Mouse (Mus musculus): Measurements from ENCODE around the gene Nprl2. TPM values are rescaled to one million over a fixed set of nuclear protein-coding genes. Genes with fewer than 3 reads are reported as not detected.

Gene Nprl2
- 76.2 and 82.2 TPM in 2 replicates for polyA plus RNA-seq (2015; fragmentation: Nextera tagmentation; extraction: Ambion mirVana)

DNA sequence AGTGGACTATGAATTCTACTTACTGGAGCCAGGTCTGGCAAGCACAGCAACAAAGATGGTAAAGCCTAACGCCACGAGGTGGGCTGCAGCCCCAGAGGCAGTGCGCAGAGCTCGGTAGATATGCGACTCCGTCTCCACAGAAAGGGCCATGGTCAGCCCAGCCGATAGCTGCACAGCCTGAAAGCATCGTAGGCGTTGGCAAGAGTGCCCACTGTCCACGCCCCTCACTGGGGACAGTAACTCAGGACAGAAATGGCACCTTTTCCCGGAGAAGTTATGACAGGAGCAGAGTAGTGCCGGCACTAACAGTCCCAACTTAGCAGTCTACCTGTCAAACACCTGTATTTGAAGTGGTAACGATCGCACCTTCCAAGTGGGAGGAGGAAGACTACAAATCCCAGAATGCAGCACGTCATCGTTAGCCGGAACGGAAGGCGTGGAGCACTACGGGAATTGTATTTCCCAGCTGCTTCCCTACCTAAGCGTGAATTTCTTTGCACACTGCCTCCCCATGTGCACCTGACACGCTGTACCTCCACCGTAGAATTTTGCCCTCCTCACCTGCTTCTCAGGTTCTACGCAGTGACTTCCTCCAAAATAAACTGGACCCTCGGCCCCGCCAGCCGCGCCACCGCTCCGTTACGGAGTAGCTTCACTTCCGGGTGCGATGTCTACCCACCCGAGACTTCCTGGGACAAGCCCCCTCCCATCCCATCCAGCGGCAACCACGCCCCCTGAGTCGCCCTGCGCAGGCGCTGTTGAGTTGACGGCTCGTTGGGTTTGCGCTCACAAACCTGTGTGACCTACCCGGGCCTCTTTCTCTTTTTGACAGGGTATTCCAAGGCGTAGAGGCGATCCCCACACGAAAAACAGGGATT lies at the start of gene Nprl2, which contains the start of gene Cyb561d2:
Gene Nprl2, plus strand, starts transcription at position 753 of the 878 bp plus-strand sequence.
Gene Cyb561d2, minus strand, starts transcription at position 720 of the 878 bp plus-strand sequence.
- H3K27me3 ChIP-seq (ENCODE audit: control insufficient read depth, insufficient read depth, low read depth, low read length), result no peaks in the 10 kb centered on the region
- under 1% methylated on average over 46 of the region's 46 CpGs for WGBS
- H3K4me3 ChIP-seq (ENCODE audit: low read depth, low read length), result peak within 1 kb of the TSS; percentile 69
- peak within 1 kb of the TSS; percentile 74 for H3K9ac ChIP-seq (ENCODE audit: low read depth, low read length)
- peaks cover 33% of the 10 kb centered on the region for H3K4me1 ChIP-seq (ENCODE audit: control insufficient read depth, insufficient read depth, low read length)
- H3K36me3 ChIP-seq (ENCODE audit: control insufficient read depth, insufficient read depth, low read length), result peaks cover 34% of the 10 kb centered on the region
- no peaks in the 10 kb centered on the region for H3K9me3 ChIP-seq (replicated peaks; ENCODE audit: control insufficient read depth, low read length, poor library complexity, severe bottlenecking)
- peak; percentile 84 for ATAC-seq
- peak within 1 kb of the TSS; percentile 97 for H3K4me2 ChIP-seq (ENCODE audit: low read length)
- H3K27ac ChIP-seq (ENCODE audit: low read length), result peak within 1 kb of the TSS; percentile 73

DNA sequence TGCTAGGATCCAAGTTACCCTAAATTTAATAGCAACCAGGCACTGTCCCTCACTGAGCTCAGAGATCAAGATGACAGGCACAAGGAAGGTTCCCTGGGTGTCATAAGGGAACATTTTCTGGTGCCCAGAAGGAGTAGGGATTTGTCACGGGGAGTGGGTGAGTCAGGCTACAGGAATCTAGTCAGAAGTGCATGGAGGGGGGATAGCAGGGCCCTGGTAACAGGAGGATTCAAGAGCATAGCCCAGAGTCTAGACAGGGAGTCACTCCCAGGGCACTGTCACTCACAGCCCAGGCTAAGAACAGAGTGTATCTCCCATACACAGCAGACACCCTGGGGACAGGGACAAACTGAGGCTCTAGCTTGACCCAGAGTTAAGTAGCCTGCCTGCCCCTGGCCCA lies 48.5 kb upstream of the Nprl2 start:
- Histone ChIP-seq H3K36me3 (ENCODE audit: control insufficient read depth, insufficient read depth, low read length) (0 out of 2 replicates have a peak, but pooled peaks cover 2% of the 10 kb centered on the region), H3K27ac (ENCODE audit: low read length) (no peak overlapping the region), H3K9ac (ENCODE audit: low read depth, low read length) (no peak overlapping the region), H3K4me1 (ENCODE audit: control insufficient read depth, insufficient read depth, low read length) (peaks cover 13% of the 10 kb centered on the region), H3K4me3 (ENCODE audit: low read depth, low read length) (no peak overlapping the region), H3K9me3 (replicated peaks; ENCODE audit: control insufficient read depth, low read length, poor library complexity, severe bottlenecking) (no peaks in the 10 kb centered on the region), H3K27me3 (ENCODE audit: control insufficient read depth, insufficient read depth, low read depth, low read length) (no peaks in the 10 kb centered on the region), H3K4me2 (ENCODE audit: low read length) (no peak overlapping the region)
- ATAC-seq, result no peak
- WGBS, result 52% methylated on average over 1 of the region's 1 CpGs

DNA sequence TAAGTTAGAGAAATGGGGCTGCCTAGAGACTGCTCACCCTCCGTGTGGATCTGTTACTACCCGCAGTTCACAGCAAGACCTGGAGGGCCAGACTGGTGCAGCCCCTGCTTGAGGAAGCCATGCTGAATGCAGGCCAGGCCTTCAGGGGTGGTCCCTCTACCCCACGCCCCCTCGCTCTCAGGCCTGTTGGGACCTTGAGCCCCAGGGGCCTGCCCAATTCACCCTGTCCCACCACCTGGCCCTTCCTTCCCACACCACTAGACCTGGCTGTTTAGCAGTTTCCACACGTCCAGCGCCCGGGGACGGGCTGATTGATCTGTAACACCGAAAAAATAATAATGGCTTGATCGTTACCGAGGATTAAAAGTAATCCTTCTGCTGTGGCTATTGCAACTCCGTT lies 47.8 kb upstream of the Nprl2 start:
- Histone ChIP-seq H3K4me2 (ENCODE audit: low read length) (no peak overlapping the region), H3K4me1 (ENCODE audit: control insufficient read depth, insufficient read depth, low read length) (peaks cover 13% of the 10 kb centered on the region), H3K36me3 (ENCODE audit: control insufficient read depth, insufficient read depth, low read length) (0 out of 2 replicates have a peak, but pooled peaks cover 4% of the 10 kb centered on the region), H3K4me3 (ENCODE audit: low read depth, low read length) (no peak overlapping the region), H3K9me3 (replicated peaks; ENCODE audit: control insufficient read depth, low read length, poor library complexity, severe bottlenecking) (no peaks in the 10 kb centered on the region), H3K27me3 (ENCODE audit: control insufficient read depth, insufficient read depth, low read depth, low read length) (no peaks in the 10 kb centered on the region), H3K27ac (ENCODE audit: low read length) (no peak overlapping the region), H3K9ac (ENCODE audit: low read depth, low read length) (no peak overlapping the region)
- 34% methylated on average over 12 of the region's 12 CpGs for WGBS
- no peak for ATAC-seq

DNA sequence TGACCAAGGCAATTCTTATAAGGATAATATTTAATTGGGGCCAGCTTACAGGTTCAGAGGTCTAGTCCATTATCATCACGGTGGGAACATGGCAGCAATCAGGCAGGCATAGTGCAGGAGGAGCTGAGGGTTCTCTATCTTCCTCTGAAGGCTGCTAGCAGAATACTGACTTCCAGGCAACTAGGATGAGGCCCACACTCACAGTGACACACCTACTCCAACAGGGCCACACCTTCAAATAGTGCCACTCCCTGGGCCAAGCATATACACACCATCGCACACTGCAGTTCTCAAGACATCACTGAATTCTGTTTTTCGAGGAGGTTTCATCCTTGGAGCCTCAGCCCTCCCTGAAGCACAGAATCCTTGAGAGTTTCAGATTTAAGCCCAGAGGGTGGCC lies 45.7 kb upstream of the Nprl2 start:
- no peak overlapping the region for H3K9ac ChIP-seq (ENCODE audit: low read depth, low read length)
- no peaks in the 10 kb centered on the region for H3K9me3 ChIP-seq (replicated peaks; ENCODE audit: control insufficient read depth, low read length, poor library complexity, severe bottlenecking)
- no peak overlapping the region for H3K4me2 ChIP-seq (ENCODE audit: low read length)
- WGBS, result 91% methylated on average over 3 of the region's 3 CpGs
- H3K27me3 ChIP-seq (ENCODE audit: control insufficient read depth, insufficient read depth, low read depth, low read length), result no peaks in the 10 kb centered on the region
- ATAC-seq, result no peak
- peaks cover 13% of the 10 kb centered on the region for H3K4me1 ChIP-seq (ENCODE audit: control insufficient read depth, insufficient read depth, low read length)
- H3K4me3 ChIP-seq (ENCODE audit: low read depth, low read length), result no peak overlapping the region
- no peak overlapping the region for H3K27ac ChIP-seq (ENCODE audit: low read length)
- 0 out of 2 replicates have a peak, but pooled peaks cover 4% of the 10 kb centered on the region for H3K36me3 ChIP-seq (ENCODE audit: control insufficient read depth, insufficient read depth, low read length)

DNA sequence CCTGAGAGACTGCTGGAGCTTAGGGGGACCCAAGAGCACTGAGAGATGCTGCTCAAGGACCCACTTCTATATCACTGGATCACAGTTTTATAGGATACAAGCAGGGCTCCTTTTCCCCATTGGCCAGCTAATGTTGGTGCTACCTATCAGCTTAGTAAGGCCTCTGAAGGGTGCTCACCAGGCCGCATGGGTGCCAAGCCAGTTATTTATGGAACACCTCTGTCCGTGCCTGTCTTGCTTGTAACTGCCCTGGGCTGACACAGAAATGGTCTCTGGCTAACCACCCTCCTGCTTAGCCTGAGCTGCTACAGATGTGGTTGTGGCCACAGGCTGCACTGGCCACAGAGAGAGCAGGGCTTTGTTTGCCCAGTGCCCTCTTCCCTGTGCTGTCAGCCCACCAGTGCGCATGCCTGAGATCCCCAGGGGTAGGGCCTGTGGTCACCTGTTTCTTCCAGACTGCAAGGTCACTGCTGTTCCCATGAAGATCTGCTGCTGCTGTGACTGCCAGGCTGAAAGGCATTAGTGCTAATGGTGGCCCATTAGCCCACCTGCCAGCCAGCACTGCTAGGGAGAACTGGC lies 41.2 kb upstream of the Nprl2 start:
- Histone ChIP-seq H3K4me2 (ENCODE audit: low read length) (no peak overlapping the region), H3K9me3 (replicated peaks; ENCODE audit: control insufficient read depth, low read length, poor library complexity, severe bottlenecking) (no peaks in the 10 kb centered on the region), H3K27ac (ENCODE audit: low read length) (no peak overlapping the region), H3K9ac (ENCODE audit: low read depth, low read length) (no peak overlapping the region), H3K36me3 (ENCODE audit: control insufficient read depth, insufficient read depth, low read length) (0 out of 2 replicates have a peak, but pooled peaks cover 4% of the 10 kb centered on the region), H3K27me3 (ENCODE audit: control insufficient read depth, insufficient read depth, low read depth, low read length) (no peaks in the 10 kb centered on the region), H3K4me3 (ENCODE audit: low read depth, low read length) (no peak overlapping the region), H3K4me1 (ENCODE audit: control insufficient read depth, insufficient read depth, low read length) (peaks cover 11% of the 10 kb centered on the region)
- 87% methylated on average over 3 of the region's 3 CpGs for WGBS
- no peak for ATAC-seq

DNA sequence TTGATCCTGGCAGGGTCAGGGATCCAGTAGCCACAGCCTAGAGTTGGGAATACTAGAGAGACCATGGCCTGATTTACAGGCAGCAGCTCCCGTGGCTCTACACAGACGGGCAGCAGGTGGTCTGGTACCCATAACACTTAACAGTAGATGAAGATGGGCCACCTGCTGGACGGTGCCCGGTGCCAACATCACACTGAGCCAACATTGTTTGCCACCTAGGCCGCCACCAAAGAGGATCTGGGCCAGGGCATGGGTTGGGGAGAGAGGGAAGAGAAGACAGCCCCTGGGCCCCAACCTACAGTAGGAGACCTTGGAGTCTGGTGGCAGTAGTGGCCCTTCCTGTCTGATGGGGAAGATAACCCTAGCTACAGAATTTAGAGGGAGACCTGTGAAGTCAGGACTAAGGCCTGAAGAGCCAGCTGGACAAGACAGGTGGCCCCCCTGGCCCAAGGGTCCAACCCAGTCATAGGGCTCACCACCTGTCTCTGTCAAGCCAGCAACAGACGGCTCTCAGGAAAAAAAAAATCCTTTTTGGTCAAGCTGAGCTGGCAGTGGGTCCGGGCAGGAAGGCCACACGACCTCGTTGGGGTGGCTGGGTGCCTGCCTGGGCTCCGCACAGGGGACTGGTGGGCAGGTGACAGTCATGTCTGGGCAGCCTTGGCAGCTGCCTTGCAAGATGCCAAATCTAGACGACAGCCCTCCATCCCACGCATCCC lies 39.7 kb upstream of the Nprl2 start:
- H3K9me3 ChIP-seq (replicated peaks; ENCODE audit: control insufficient read depth, low read length, poor library complexity, severe bottlenecking), result no peaks in the 10 kb centered on the region
- ATAC-seq, result no peak
- H3K27ac ChIP-seq (ENCODE audit: low read length), result no peak overlapping the region
- H3K4me3 ChIP-seq (ENCODE audit: low read depth, low read length), result no peak overlapping the region
- peaks cover 15% of the 10 kb centered on the region for H3K4me1 ChIP-seq (ENCODE audit: control insufficient read depth, insufficient read depth, low read length)
- no peak overlapping the region for H3K4me2 ChIP-seq (ENCODE audit: low read length)
- no peaks in the 10 kb centered on the region for H3K27me3 ChIP-seq (ENCODE audit: control insufficient read depth, insufficient read depth, low read depth, low read length)
- WGBS, result 86% methylated on average over 12 of the region's 12 CpGs
- H3K36me3 ChIP-seq (ENCODE audit: control insufficient read depth, insufficient read depth, low read length), result 0 out of 2 replicates have a peak, but pooled peaks cover 4% of the 10 kb centered on the region
- H3K9ac ChIP-seq (ENCODE audit: low read depth, low read length), result no peak overlapping the region

DNA sequence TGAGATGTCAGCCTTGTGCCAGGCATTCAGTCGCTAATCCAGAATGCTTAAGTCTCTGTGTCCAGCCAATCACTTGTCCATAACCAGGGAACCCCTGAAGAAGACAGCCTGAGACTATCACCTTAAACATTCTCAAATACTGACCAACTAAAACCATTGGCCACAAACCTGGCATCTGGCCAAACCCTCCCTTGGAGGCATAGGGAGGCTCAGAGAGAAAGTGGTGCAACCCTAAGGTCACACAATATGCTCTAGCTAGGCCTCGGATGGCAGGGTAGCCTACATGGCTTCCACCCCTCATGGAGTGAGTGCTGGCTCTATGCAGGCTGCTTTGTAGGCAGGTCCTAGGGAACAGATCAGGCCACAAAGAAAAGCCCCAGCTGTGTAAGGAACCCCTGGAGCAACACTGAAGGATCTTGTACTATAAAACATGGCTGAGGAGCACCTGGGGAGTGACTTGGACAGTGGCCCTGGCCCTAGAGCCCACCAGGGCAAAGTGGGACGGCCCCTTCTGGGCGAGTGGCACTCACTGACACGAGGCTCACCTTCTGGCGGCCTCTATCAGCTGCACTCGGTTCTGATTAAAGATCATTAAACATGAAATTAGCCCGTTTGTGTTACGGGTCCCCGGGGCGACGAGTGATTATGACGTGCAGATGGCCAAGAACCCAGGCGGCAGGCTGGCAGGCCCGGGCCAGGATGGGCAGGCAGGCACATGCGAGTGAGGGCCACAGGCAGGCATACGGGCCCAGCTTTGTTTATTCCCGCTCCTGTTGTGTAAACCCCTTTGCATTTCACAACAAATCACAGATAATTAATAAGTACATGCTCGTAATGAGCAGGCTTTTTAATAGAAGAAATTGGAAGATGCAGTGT lies 37.1 kb upstream of the Nprl2 start:
- no peaks in the 10 kb centered on the region for H3K9me3 ChIP-seq (replicated peaks; ENCODE audit: control insufficient read depth, low read length, poor library complexity, severe bottlenecking)
- 52% methylated on average over 19 of the region's 19 CpGs for WGBS
- H3K27ac ChIP-seq (ENCODE audit: low read length), result peak overlapping the region; percentile 60
- no peak overlapping the region for H3K4me2 ChIP-seq (ENCODE audit: low read length)
- H3K36me3 ChIP-seq (ENCODE audit: control insufficient read depth, insufficient read depth, low read length), result no peaks in the 10 kb centered on the region
- H3K27me3 ChIP-seq (ENCODE audit: control insufficient read depth, insufficient read depth, low read depth, low read length), result no peaks in the 10 kb centered on the region
- no peak overlapping the region for H3K4me3 ChIP-seq (ENCODE audit: low read depth, low read length)
- ATAC-seq, result no peak
- H3K4me1 ChIP-seq (ENCODE audit: control insufficient read depth, insufficient read depth, low read length), result peaks cover 22% of the 10 kb centered on the region
- 0 out of 2 replicates have a peak overlapping the region, but pooled peaks have one; percentile 17 for H3K9ac ChIP-seq (ENCODE audit: low read depth, low read length)

DNA sequence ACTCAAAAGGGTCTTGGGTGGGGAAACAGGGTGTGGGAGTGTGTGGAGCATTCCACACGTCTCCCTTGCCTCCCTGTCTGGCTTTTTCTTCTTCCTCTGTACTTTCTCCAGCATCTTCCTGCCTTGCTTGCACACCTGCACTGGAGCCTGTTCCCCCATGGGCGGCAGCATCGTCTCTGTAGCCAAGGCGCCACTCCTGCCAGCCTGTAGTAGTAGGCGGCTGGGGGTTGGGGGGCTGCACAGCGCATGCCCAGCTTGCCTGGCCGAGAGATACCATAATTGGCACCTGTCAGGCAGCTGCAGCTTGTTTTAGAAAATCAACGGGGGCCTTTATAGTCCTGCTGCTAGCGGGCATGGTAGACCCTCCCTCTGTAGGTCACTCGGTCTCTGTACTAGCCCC lies 33.8 kb upstream of the Nprl2 start:
- peak overlapping the region; percentile 23 for H3K27ac ChIP-seq (ENCODE audit: low read length)
- 41% methylated on average over 10 of the region's 10 CpGs for WGBS
- no peaks in the 10 kb centered on the region for H3K9me3 ChIP-seq (replicated peaks; ENCODE audit: control insufficient read depth, low read length, poor library complexity, severe bottlenecking)
- 0 out of 2 replicates have a peak overlapping the region, but pooled peaks have one; percentile 1 for H3K9ac ChIP-seq (ENCODE audit: low read depth, low read length)
- H3K4me2 ChIP-seq (ENCODE audit: low read length), result no peak overlapping the region
- no peaks in the 10 kb centered on the region for H3K36me3 ChIP-seq (ENCODE audit: control insufficient read depth, insufficient read depth, low read length)
- peaks cover 31% of the 10 kb centered on the region for H3K4me1 ChIP-seq (ENCODE audit: control insufficient read depth, insufficient read depth, low read length)
- no peaks in the 10 kb centered on the region for H3K27me3 ChIP-seq (ENCODE audit: control insufficient read depth, insufficient read depth, low read depth, low read length)
- peak; percentile 41; the same call in 1 of the 2 replicates for ATAC-seq
- H3K4me3 ChIP-seq (ENCODE audit: low read depth, low read length), result no peak overlapping the region

Measured in midbrain, embryonic 16.5 days (tissue).